Mouse (Mus musculus) testis, adult 2 months (tissue): ENCODE measurements around the gene Hey2.

Experiments
- CTCF ChIP-seq: fragments of 200-500 bp; IDR thresholded peaks from 2 replicates; pipeline ENCODE4 v1.5.1; 2012; ENCODE audit warnings: low read depth, mild to moderate bottlenecking, inconsistent platforms, low read length, moderate library complexity; ENCODE audit not compliant: control insufficient read depth, insufficient read depth, insufficient replicate concordance
- POLR2A ChIP-seq: fragments of 200-500 bp; IDR thresholded peaks from 2 replicates; pipeline ENCODE4 v1.6.1; 2012; ENCODE audit warnings: low read depth, mild to moderate bottlenecking, inconsistent platforms, low read length, moderate library complexity; ENCODE audit not compliant: control insufficient read depth

- no peak for TF ChIP-seq POLR2A
- TF ChIP-seq CTCF: no peak
These were observed 1.8 kb upstream of the Hey2 start for GRCm38 (mm10) chr10:30844191-30845010.
